Mouse (Mus musculus) cerebellum, adult 18-20 months (tissue): Measurements from ENCODE around the gene Ccdc110.
A peak's percentile ranks its signal among the peaks of the same experiment; 100 is the strongest.

ENCODE experiments used
- DNase-seq, 2 experiments: peaks; one replicate each; pipeline ENCODE4 v3.0.0; 2021

Ccdc110 gene

DNA sequence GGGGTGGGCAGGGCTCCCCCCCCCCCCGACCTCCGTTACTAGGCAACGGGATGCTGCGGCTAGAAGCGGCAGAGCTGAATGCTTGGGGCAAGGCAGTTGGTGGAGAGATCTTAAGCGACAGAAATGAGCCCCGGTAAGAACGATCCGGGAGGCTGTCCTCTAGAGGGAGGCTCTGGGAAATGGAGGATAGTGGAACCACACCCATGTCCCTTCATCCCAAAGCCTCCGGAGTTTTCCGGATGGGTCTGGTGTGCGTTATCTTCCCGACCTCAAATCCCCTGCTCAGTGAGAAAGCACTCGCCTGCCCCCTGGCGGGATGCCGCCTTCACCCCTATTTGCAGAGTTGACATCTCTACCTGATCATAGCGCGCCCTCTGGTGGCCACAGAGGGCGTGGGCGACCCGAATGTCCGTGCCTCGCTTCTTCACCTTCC lies at the start of gene Ccdc110:
Ccdc110 (plus strand) TSS at position 38 of the 433 bp plus-strand sequence.
- DNase-seq, result peak; percentile 79 to 86

DNA sequence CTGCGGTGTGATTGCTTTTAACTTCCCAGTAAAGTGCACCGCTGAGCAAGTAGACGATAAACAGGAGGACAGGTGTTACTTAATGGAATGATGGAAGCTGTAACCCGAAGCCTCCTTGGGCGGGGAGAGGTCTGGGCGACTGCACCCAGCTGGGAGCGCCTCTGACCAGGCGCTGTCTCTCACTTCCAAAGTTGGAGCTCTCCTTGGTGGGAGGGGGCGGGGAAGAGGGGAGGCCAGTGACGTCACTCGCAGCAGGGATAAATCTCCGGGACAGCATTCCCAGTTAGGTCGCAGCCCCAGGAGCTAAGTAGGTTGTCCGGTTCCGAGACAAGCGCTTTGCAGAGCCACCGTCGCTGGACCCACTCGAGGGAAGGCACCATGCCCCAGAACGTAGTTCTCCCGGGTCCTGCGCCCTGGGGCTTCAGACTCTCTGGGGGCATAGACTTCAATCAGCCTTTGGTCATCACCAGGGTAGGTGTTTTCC lies 49.2 kb upstream of the Ccdc110 start, which contains the start of gene Pdlim3:
Pdlim3 (plus strand) TSS at position 260 of the 484 bp plus-strand sequence.
- no peak for DNase-seq

DNA sequence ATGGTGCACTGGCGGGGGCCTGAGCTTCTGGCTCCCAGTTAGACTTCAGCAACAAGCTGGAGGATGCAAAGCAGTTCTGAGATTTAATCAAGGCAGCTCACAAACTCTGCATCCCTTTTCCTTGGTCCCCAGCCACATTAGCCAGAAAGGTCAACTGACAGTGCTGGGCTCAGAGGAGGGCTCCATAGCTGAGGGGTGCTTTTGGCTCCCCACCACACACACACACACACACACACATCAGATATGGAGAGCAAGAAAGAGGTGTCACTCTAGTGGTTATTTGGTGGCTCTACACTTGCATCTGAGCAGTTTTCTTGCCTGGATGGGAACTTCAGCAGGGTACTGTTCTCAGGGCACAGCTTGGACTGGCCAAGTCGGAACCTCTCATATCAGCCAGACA lies 48.6 kb upstream of the Ccdc110 start:
- DNase-seq, result no peak

DNA sequence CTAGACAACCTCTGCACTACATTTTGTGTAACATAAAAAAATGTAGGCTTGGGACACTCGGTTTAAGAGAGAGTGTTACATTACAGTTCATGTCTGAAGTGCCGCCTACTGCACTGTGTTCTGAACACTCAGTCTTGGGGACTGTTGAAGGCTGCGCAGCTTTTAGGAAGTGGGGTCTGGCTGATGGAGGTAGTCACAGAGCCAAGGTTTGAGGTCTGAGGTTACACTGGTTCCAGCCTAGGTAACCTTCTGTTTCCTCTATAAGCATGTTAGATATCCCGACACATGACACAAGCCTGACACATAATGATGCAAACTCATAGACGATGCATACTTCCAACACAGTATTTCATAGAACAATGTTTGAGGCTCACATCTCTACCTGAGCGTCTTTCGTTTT lies 44.7 kb upstream of the Ccdc110 start:
- no peak for DNase-seq

DNA sequence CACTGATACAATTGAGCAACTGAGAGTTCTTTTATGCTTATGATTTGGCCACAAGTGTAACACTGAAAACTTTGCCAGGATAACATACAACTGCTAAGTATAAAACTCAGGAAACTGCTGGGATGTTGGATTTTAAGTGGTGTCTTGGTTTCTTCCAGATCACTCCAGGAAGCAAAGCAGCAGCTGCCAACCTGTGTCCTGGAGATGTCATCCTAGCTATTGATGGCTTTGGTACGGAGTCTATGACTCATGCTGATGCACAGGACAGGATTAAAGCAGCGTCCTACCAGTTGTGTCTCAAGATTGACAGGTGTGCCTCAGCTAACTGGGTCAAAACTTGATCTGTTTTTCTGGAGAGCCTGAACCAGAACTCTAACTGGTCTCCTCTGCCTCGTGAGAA lies 37.8 kb upstream of the Ccdc110 start:
- no peak for DNase-seq

DNA sequence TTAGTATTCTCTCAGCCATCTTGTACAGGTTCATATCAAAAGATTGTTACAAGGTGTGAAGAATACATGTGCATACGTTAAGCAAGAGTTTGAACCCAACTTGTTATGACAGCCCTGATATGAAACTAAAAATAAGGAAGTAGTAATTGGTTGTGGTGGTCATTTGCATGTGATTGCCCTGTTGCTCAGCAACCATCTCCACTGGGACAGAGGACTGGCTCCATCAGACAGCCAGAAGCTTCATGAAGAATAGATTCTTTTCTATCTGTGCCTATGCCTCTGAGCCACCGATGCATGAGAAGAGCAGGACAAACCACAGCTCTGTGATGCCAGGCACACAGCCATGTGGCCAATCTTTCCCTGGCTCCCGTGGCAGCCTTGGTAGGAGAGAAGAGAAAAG lies 34.6 kb upstream of the Ccdc110 start:
- no peak for DNase-seq

DNA sequence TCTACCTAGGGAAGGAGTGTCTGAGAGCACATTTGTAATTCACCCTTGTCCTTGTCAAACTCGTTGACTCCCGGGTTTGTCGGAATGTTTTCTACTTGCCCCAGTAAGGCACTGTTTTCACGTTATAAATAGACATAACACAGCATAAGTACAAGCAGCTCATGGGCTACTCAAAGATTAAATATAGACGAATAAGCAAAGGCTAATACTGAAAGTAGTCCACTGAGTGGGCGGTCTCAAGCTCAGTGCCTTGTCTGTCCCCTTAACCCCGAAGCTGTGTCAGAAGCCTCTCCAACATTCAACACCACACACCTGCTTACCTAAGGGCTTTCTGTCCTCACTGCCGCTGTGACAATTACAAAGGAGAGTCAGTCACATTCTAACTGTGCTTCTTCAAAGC lies 32.8 kb upstream of the Ccdc110 start:
- DNase-seq, result no peak

DNA sequence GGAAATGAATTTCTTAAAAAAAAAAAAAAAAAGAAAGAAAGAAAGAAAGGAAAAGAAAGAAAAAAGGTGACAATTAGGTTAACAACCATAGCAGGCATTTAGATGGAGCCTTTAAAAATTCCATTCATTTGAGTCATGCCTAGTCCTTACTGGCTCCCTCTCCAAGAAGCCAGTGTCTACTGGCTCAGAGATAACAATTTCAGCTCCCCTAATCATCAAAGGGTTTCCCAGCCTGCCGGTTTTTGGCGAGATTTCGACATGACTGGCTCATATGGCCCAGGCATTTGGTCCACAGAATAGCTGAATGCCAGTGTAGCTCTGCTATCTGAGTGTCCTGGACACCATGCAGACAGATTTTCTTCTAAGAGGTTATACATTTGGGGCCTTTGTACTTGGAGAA lies 30.8 kb upstream of the Ccdc110 start:
- DNase-seq, result no peak

DNA sequence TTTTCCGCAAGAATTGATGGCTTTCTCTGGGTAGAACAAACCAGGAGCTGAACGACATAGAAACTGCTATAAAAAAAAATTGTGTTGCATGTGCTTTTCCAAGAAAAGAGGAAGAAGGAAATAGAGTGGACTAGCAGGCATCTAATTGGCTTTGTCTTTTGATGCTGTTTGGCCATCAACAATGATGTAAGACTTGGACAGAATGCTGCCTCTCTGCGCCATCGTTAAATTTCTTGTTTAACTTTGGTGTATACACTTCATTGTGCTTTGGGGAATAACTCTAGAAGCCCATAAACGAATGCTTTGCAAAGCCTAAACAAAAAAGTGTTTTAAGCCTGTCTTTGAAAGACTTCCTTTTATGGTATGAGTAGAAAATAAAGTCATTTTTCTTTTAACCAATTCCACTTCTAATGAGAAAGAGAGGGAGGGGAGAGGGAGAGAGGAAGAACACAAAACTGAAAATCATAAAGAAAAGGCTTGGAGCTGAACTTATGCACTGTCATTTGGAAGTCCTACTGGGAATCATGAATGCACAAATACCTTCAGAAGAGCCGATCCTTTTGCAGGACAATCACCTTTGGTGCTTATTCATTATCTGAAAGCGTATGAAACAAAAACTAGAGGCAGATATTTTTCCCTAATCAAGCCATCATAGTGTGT lies 28.7 kb upstream of the Ccdc110 start:
- DNase-seq, result no peak

DNA sequence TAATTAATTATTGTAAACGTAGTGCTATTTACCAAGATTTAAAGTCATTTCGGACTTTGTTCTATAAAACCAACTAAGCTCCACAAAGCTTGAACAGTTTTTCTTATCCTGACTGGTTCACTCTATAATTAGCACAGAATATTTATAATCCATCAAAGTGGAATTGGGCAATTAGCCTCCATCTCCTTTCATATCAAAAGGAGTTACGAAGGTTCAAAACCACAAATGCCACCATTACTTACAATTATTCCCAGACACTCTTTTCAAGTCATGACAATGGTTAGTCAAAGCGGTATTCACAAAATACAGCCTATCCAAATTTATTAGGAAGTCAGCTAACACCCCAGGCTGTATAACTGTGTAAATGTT lies 28.2 kb upstream of the Ccdc110 start:
- DNase-seq, result no peak

DNA sequence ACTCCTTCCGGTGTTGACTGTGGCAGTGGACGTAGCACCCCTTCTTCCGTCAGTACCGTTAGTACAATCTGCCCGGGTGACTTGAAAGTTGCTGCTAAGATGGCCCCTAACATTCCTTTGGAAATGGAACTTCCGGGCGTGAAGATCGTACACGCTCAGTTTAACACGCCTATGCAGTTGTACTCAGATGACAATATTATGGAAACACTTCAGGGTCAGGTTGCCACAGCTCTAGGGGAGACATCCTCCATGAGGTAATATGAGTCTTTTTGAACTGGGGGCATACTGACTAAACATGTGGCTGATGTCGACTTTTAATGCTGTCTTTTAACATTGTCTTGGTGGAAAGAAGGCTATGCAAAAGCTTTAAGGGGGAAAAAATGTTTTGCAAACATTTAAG lies 20.7 kb upstream of the Ccdc110 start:
- no peak for DNase-seq

DNA sequence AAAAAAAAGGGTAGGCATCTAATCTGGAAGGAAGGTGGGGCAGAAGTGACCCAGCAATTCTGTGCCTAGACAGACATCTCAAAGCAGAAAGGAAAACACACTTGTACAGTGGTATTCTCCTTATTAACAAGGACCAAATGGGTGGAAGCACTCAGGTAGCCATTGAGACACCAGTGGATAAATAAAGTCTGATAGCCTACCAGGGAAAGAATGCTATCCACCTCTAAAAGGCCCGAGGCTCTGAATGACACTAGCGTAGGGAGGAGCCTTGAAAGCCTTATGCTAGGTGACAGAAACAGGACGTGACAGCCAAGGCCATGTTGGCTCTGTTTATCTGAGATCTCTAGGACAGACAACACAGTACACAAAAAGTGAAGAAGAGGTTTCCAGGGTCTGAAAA lies 17.9 kb upstream of the Ccdc110 start:
- no peak for DNase-seq

DNA sequence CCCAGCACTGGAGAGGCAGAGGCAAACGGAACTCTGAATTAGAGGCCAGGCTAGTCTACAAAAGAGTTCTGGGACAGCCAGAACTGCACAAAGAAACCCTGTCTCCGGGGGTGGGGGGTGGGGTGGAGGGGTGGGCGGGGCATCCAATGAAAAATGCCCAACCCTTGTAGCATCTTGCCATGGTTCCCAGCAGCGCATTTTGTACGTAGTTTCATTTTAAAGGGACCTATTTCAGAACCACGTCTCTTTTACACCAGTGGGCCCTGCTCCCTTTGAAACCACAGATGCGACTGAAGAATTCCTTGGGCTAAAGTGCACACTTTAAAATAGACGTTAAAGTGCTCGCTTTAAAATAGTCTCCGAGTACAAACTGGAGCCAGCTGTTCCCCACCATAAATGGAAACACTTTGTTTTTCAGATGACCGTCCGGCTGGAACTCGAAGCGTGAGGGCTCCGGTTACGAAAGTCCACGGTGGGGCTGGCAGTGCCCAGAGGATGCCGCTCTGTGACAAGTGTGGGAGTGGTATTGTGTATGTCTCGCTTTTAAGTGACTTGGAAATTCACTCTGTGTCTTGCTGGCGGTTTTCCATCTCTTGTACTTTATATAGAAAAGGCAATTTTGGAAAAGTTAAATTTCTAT lies 17.3 kb upstream of the Ccdc110 start:
- no peak for DNase-seq

DNA sequence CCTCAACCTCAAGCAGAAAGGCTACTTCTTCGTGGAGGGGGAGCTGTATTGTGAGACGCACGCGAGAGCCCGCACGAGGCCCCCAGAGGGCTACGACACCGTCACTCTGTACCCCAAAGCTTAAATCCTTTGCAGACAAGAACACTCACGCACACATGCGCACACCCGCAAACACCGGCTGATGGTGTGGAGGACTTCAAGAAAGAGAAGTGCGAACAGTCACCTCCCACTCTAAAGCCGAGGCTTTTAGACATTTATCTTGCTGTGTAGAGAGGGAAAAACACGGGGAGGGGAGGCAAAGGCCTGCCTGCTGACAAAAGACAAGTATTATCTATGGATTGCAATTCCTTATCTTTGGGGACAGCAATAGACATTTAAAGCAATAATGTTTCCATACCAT lies 15.5 kb upstream of the Ccdc110 start:
- no peak for DNase-seq

DNA sequence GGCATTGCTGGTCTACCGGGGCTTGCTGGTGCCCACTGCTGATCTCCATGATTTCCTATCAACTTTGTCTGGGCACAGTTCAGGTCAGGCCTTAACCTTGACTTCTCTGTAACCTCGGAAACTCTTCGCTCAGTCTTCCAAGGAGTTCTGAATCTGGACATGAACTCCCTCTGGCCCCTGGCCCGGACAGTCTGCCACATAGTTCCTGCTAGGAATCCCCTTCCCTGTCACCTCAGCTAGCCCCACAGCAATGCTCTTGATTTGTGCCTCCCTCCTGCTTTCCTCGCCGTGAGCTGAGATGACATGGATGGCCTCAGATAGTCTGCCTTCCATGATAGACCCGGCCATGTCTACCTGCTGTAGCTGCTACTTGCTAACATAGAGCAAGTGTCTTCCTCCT lies 14.0 kb upstream of the Ccdc110 start:
- no peak for DNase-seq

DNA sequence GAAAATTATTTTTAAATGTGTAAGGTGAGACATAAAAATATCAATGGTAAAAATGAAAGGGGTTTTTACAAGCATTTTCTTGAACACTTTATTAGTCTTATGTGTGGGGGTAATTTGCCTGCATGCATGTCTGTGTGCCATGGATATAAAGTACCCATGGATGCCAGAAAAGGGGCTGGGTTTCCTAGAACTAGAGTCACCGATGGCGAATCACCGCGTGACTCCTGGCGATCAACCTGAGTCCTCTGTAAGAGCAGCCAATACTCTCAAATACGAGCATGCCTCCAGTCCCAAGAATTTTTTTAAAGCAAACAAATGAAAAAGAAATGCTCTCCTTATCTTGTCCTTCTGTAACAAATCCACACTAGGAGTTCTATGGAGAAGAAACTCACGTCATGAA lies 12.3 kb upstream of the Ccdc110 start:
- no peak for DNase-seq

DNA sequence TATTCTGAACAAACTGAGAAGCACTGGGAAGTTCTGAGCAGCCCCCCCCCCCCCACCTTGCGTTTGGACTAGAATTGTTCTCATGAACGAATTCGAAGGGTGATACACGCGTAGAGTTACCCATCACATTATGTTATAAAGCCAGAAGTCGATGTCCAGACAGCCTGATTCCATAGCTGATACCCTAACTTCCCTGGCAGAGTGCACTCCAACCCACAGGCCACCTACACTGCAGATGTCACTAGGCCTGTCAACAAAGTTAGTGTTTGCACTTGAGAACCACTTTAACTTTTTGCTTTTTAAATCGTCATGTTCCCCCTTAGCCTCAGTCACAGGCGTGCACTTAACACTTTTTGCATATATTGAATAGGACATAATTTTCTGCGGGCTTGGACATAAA lies 2.6 kb downstream of the Ccdc110 start:
- no peak for DNase-seq

DNA sequence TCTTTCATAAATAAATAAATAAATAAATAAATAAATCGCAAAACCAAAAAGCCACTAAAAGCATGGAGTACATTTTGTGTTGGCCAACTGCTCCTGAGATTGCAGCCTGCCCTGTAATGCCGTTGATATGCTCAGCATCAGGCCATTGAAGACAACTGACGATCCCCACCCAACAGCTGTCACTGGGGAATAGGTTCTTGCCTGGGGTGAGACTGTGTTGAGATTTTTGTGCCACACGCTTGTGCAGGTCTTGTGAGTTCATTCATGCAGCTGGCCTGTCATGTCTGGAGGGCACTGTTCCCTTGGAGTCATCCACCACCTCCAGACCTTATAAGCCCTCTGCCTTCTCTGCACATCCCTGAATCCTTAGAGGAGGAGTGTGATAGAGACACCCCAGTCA lies 11.9 kb downstream of the Ccdc110 start:
- DNase-seq, result no peak

DNA sequence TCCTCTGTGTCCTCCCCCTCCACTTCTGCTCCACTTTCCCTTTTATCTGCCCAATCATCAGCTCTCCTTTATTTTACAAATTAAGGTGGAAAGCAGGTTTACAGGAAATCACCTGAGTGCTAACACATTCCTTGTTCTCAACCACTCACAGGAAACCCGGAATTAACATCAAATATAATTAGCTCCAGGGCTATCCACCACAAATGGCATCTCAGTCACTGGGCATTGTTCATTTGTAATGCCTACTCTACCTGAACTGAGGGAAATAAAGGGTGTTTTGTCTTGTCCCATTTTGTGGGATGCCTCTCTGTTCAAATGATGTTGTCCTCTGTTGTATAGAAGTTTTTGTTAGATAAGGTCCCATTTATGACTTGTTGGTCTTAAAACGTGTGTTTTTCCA lies 16.2 kb downstream of the Ccdc110 start:
- no peak for DNase-seq

DNA sequence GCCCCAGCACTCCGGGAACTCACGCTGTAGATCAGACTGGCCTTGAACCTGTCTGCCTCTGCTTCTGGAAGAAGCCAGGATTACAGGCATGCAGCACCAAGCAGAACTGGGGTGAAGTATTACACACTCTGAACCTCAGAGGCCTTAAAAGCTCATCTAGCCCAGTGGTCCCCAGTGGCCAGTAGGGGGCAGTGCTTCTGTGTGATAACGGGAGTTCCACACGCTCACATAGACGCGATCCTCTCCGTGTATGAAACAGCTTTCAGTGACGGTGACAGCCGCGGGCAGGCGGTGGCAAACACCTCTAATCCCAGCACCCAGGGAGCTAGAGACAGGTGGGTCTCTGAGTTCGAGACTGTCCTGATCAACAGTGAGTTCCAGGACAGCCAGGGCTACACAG lies 36.5 kb downstream of the Ccdc110 start:
- DNase-seq, result no peak

DNA sequence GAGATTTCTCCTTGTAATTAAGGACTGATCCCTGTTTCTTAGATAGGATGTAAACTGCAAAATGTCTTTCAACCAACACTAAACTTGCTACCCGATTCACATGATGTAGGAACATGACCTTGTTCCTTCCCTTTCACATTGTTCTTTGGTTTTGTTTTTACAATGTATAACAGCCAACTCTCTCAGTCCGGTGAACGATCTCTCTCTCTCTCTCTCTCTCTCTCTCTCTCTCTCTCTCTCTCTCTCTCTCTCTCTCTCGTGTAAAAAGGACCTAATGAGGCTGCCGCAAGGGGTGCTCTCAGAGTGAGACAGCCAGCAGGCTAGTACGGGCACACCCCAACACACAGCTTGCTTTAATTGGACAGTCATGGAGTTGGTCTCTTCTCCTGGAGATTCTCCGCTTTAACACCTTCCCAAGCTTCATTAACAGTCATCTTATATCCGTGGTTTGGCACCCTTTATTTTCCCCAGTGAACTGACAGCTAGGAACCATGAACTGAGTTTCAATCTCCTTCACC lies 39.6 kb downstream of the Ccdc110 start:
- no peak for DNase-seq

DNA sequence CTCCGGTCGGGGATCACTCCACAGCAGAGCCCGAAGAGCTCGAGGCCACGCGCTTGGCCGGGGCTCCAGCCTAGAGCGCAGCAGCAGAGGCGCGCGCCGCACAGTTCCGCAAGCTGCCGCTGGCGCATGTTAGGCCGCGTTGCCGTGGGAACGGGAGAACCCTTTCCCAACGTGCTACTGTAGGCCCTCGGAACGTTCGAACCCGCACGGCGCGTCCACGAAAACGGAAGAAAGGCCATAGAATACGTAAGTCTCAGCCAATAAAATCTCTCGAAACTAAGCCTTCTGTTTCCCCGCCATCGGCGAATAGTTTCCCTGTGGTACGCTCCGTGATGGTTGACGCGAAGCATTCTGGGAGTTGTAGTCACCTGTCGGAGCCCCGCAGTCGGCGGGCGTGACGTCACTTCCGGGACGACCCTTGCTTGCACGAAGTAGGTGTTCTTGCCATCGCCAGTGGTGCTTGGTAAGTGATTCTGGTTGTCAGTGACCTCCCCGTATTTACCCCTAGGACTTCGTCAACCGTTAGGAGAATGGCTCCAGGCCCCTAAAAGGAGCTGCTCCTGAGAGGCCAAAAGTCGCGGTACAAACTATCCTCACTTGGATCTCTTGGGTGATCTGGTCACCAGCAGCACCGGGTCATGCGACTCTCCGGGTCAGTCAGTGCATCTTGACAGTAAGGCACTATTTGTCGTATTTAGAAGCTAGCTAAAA lies 40.9 kb downstream of the Ccdc110 start, which contains the start of the genes 1700029J07Rik and Ufsp2:
1700029J07Rik (minus strand) TSS at position 127 of the 711 bp plus-strand sequence.
Ufsp2 (plus strand) TSS at position 403 of the 711 bp plus-strand sequence.
- DNase-seq, result peak; percentile 97 to 99

DNA sequence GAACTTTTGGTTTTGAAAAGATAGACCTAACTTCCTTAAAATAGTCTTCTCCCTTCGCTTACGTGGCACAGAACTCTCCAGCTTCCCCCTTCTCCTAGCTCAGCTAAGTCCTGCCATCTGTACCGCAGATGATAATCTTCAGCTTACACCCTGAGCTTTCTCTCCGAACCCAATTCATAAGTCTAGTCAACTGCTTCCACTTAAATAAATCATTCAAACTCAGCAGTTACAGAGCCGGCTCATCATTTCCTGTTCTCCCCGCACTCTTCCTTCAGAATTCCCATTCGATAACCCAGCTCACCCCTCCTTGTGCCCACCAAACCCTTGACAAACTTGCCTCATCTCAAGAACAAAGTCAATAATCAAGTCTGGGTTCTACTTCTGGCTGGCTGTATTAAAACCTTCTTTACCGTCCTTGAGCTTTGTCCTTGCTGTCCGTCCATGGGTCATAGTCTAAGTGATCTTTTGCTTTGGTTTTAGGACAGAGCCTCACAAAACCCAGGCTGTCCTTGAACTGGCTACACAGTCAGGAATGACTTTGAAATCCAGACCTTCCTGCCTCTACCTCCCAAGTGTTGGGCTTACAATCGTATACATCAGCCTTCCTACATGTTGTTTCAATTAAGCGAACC lies 41.5 kb downstream of the Ccdc110 start:
- no peak for DNase-seq
